Mouse (Mus musculus) spleen, adult 2 months (tissue): Measurements from ENCODE around the gene Elmo3. TPM values are rescaled to one million over a fixed set of nuclear protein-coding genes. Genes with fewer than 3 reads are reported as not detected.

Experiments used
- DNase-seq, 2 experiments: peaks; one replicate each; pipeline versions ENCODE4 v3.0.0 to v3.0.0-alpha.2; 2012 to 2021; ENCODE audit warnings: low spot score in 2 of 2, low read depth in 1 of 2
- H3K27ac ChIP-seq: fragments of 200-500 bp; 2 replicates; pipeline ENCODE4 v1.5.1; 2012; ENCODE audit warnings: low read length, inconsistent platforms; ENCODE audit not compliant: insufficient read depth
- H3K27me3 ChIP-seq: fragments of 200-500 bp; 2 replicates; pipeline ENCODE4 v1.6.1; 2012; ENCODE audit warnings: mild to moderate bottlenecking, moderate library complexity, low read length, inconsistent platforms; ENCODE audit not compliant: control insufficient read depth, insufficient read depth
- H3K36me3 ChIP-seq: fragments of 200-500 bp; 2 replicates; pipeline ENCODE4 v1.6.1; 2012; ENCODE audit warnings: mild to moderate bottlenecking, low read length, inconsistent platforms; ENCODE audit not compliant: control insufficient read depth, insufficient read depth
- H3K4me1 ChIP-seq: fragments of 200-500 bp; 2 replicates; pipeline ENCODE4 v1.6.1; 2011; ENCODE audit warnings: inconsistent platforms; ENCODE audit not compliant: control insufficient read depth, insufficient read depth, insufficient read length
- H3K4me3 ChIP-seq: fragments of 200-500 bp; 2 replicates; pipeline ENCODE4 v1.5.1; 2011; ENCODE audit warnings: mild to moderate bottlenecking, inconsistent platforms; ENCODE audit not compliant: insufficient read depth, insufficient read length; ENCODE audit errors: extremely low read depth
- CTCF ChIP-seq: fragments of 200-500 bp; IDR thresholded peaks from 2 replicates; pipeline ENCODE4 v1.5.1; 2011; ENCODE audit warnings: mild to moderate bottlenecking, inconsistent platforms; ENCODE audit not compliant: insufficient read depth, insufficient read length, insufficient replicate concordance; ENCODE audit errors: extremely low read depth
- POLR2A ChIP-seq: fragments of 200-500 bp; IDR thresholded peaks from 2 replicates; pipeline ENCODE4 v1.6.1; 2011; ENCODE audit warnings: low read depth, low read length, inconsistent platforms
- WGBS: fragments of 180-500 bp; shearing (Covaris S2); methylation state at CpG from one replicate; pipeline ENCODE4 v1.1.7; 2018; 5-methylcytosine and 5-hydroxymethylcytosine counted together
- polyA plus RNA-seq: library from polyadenylated mRNA; depleted of rRNA; stranded (reverse); fragments of >200 nt; gene quantifications from 2 replicates; pipeline ENCODE4 v1.2.3, GENCODE M21; 2012; rRNA removed

Elmo3 gene
- polyA plus RNA-seq, 1 experiment = 7.7 TPM

DNA sequence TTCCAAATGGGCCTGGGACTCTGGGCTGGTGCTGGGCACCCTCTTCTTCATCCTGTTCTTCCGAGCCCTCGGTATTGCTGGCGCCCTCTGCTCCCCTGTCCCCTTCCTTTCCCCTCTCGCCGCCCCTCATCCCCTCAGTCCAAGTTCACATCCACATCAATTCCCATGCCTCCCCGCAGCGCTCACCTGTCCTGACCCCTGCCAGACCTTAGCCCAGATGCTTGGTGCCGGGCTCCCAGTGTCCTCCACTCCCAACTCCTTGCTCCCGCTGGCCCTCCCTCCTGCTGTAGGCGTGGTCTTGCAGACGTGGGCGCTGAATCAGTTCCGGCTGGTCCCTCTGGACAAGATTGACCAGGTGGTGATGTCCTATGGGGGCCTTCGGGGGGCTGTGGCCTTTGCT, 51.3 kb downstream of the Elmo3 start:
- Histone ChIP-seq H3K4me3 (no peak overlapping the region), H3K27ac (no peak overlapping the region), H3K36me3 (no peaks in the 10 kb centered on the region), H3K27me3 (no peaks in the 10 kb centered on the region), H3K4me1 (peaks cover 2% of the 10 kb centered on the region; the same call in 1 of the 2 replicates)
- TF ChIP-seq POLR2A (no peak), CTCF (no peak)
- WGBS = 97% methylated on average over 14 of the region's 14 CpGs
- no peak for DNase-seq

- no peak overlapping the region for H3K27ac ChIP-seq
- peaks cover 2% of the 10 kb centered on the region; the same call in 1 of the 2 replicates for H3K4me1 ChIP-seq
- no peaks in the 10 kb centered on the region for H3K36me3 ChIP-seq
- TF ChIP-seq CTCF = no peak
- TF ChIP-seq POLR2A = no peak
- H3K4me3 ChIP-seq = no peak overlapping the region
- no peaks in the 10 kb centered on the region for H3K27me3 ChIP-seq
- no peak for DNase-seq
- 93% methylated on average over 15 of the region's 15 CpGs for WGBS
These were observed 53.8 kb downstream of the Elmo3 start for GRCm38 (mm10) chr8:105359208-105359607.

DNA sequence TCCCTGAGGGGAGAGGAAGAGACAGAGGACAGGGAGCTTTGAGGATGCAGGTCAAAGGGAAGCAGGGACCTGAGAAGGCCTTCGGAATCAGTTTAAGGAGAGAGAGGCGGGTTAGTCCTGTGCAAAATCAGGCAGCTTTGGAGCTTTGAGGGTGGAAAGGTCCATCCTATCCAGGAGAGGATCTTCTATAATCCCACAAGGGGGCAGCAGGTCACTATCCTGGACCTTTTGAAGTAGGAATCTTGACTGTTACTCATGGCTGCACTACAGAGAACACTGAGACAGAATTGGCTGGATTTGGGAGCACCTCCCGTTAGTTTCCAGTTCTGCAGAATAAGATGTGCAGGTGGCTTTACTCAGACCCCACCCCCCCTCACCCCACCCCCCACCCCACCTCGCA, 54.2 kb downstream of the Elmo3 start:
- DNase-seq = no peak
- Histone ChIP-seq H3K4me3 (no peak overlapping the region), H3K4me1 (peaks cover 2% of the 10 kb centered on the region; the same call in 1 of the 2 replicates), H3K27ac (no peak overlapping the region), H3K36me3 (no peaks in the 10 kb centered on the region), H3K27me3 (no peaks in the 10 kb centered on the region)
- TF ChIP-seq CTCF = no peak
- no peak for TF ChIP-seq POLR2A
- 74% methylated on average over 4 of the region's 4 CpGs for WGBS

Other genes with a start within 250 kb of the Elmo3 start
- not detected in 2 replicates for gene Ces3b, start 221.8 kb upstream of the Elmo3 start, polyA plus RNA-seq
- not detected in 2 replicates for gene Ces4a, start 173.8 kb upstream of the Elmo3 start, polyA plus RNA-seq
- 11.9 and 14.9 TPM in 2 replicates for gene Cbfb, start 134.9 kb upstream of the Elmo3 start, polyA plus RNA-seq
- gene D230025D16Rik, start 80.5 kb upstream of the Elmo3 start, polyA plus RNA-seq = 13.6 TPM in 2 replicates
- gene B3gnt9, start 50.4 kb upstream of the Elmo3 start, polyA plus RNA-seq = 11.5 and 12.0 TPM in 2 replicates
- gene Tradd, start 41.0 kb upstream of the Elmo3 start, polyA plus RNA-seq = 28.1 and 31.8 TPM in 2 replicates
- 16.0 and 20.5 TPM in 2 replicates for gene Fbxl8, start 41.0 kb upstream of the Elmo3 start, polyA plus RNA-seq
- gene Hsf4, start 35.8 kb upstream of the Elmo3 start, polyA plus RNA-seq = 2.5 and 2.7 TPM in 2 replicates
- gene Nol3, start 29.5 kb upstream of the Elmo3 start, polyA plus RNA-seq = 0.53 and 0.70 TPM in 2 replicates
- gene 4931428F04Rik, start 15.7 kb upstream of the Elmo3 start, polyA plus RNA-seq = 3.7 and 3.9 TPM in 2 replicates
- 21.4 and 23.4 TPM in 2 replicates for gene Exoc3l, start 9.5 kb upstream of the Elmo3 start, polyA plus RNA-seq
- gene E2f4, start 7.9 kb upstream of the Elmo3 start, polyA plus RNA-seq = 165 and 202 TPM in 2 replicates
- 9.2 and 11.0 TPM in 2 replicates for gene Lrrc29, start 20.7 kb downstream of the Elmo3 start, polyA plus RNA-seq
- gene Tmem208, start 20.8 kb downstream of the Elmo3 start, polyA plus RNA-seq = 67.8 and 82.2 TPM in 2 replicates
- 52.0 and 58.1 TPM in 2 replicates for gene Fhod1, start 42.4 kb downstream of the Elmo3 start, polyA plus RNA-seq
- gene Slc9a5, start 43.2 kb downstream of the Elmo3 start, polyA plus RNA-seq = 3.0 and 4.2 TPM in 2 replicates
- 0.16 and 0.20 TPM in 2 replicates for gene Plekhg4, start 67.7 kb downstream of the Elmo3 start, polyA plus RNA-seq
- gene Kctd19, start 107.9 kb downstream of the Elmo3 start, polyA plus RNA-seq = 0.42 and 0.62 TPM in 2 replicates
- 0.07 and 0.13 TPM in 2 replicates for gene Lrrc36, start 108.0 kb downstream of the Elmo3 start, polyA plus RNA-seq
- 8.1 and 14.7 TPM in 2 replicates for gene Tppp3, start 165.9 kb downstream of the Elmo3 start, polyA plus RNA-seq
- 15.3 and 18.3 TPM in 2 replicates for gene Zdhhc1, start 191.3 kb downstream of the Elmo3 start, polyA plus RNA-seq
- 0.44 and 0.62 TPM in 2 replicates for gene Hsd11b2, start 213.2 kb downstream of the Elmo3 start, polyA plus RNA-seq